Mouse (Mus musculus) intestine, postnatal 0 days (tissue): ENCODE data around the gene Tubgcp6. TPM values are rescaled to one million over a fixed set of nuclear protein-coding genes. Genes with fewer than 3 reads are reported as not detected.

ENCODE experiments used
- ATAC-seq: fragments of 200-750 bp; cut with Nextera tagmentation; 2 replicates; pipeline ENCODE4 v1.8.0; 2017; ENCODE audit warnings: mild to moderate bottlenecking, moderate TSS enrichment, moderate library complexity
- H3K27ac ChIP-seq: fragments of 300-500 bp; sonication (generic); 2 replicates; pipeline ENCODE4 v1.5.1; 2014; ENCODE audit warnings: mild to moderate bottlenecking, low read depth, low read length, moderate library complexity
- H3K27me3 ChIP-seq: fragments of 300-500 bp; sonication (generic); replicated peaks from 2 replicates; pipeline ENCODE4 v1.6.1; 2014; ENCODE audit warnings: low read length, mixed read lengths; ENCODE audit not compliant: control insufficient read depth, insufficient read depth
- H3K36me3 ChIP-seq: fragments of 300-500 bp; sonication (generic); 2 replicates; pipeline ENCODE4 v1.6.1; 2014; ENCODE audit warnings: mild to moderate bottlenecking, moderate library complexity; ENCODE audit not compliant: control insufficient read depth, insufficient read depth
- H3K4me1 ChIP-seq: fragments of 300-500 bp; sonication (generic); replicated peaks from 2 replicates; pipeline ENCODE4 v1.6.1; 2014; ENCODE audit warnings: antibody characterized with exemption, low read length, mixed read lengths; ENCODE audit not compliant: control insufficient read depth, insufficient read depth
- H3K4me2 ChIP-seq: fragments of 300-500 bp; sonication (generic); replicated peaks from 2 replicates; pipeline ENCODE4 v1.6.1; 2014; ENCODE audit warnings: low read depth, mild to moderate bottlenecking, moderate library complexity
- H3K4me3 ChIP-seq: fragments of 300-500 bp; sonication (generic); 2 replicates; pipeline ENCODE4 v1.5.1; 2014; ENCODE audit warnings: low read depth, low read length
- H3K9ac ChIP-seq: fragments of 300-500 bp; sonication (generic); 2 replicates; pipeline ENCODE4 v1.6.1; 2014; ENCODE audit warnings: mild to moderate bottlenecking, low read depth, low read length
- H3K9me3 ChIP-seq: fragments of 300-500 bp; sonication (generic); 2 replicates; pipeline ENCODE4 v1.6.1; 2016; ENCODE audit warnings: mixed run types; ENCODE audit not compliant: control insufficient read depth
- CTCF ChIP-seq: sonication (generic); IDR thresholded peaks from 2 replicates; pipeline ENCODE4 v1.5.1; 2016; ENCODE audit warnings: low read depth, mild to moderate bottlenecking, control low read depth, antibody characterized with exemption, moderate library complexity
- WGBS: fragments of 180-500 bp; shearing (Covaris S2); extraction: QIAGEN DNeasy Blood & Tissue Kit; methylation state at CpG from one replicate; pipeline ENCODE4 v1.1.7; 2014; 5-methylcytosine and 5-hydroxymethylcytosine counted together
- polyA plus RNA-seq: library from polyadenylated mRNA; unstranded; fragments of >200 nt; fragmentation: Nextera tagmentation; extraction: Ambion mirVana; gene quantifications from 2 replicates; pipeline ENCODE4 v1.2.1, GENCODE M21; 2015

The Tubgcp6 gene
- polyA plus RNA-seq = 3.6 and 4.2 TPM in 2 replicates

DNA sequence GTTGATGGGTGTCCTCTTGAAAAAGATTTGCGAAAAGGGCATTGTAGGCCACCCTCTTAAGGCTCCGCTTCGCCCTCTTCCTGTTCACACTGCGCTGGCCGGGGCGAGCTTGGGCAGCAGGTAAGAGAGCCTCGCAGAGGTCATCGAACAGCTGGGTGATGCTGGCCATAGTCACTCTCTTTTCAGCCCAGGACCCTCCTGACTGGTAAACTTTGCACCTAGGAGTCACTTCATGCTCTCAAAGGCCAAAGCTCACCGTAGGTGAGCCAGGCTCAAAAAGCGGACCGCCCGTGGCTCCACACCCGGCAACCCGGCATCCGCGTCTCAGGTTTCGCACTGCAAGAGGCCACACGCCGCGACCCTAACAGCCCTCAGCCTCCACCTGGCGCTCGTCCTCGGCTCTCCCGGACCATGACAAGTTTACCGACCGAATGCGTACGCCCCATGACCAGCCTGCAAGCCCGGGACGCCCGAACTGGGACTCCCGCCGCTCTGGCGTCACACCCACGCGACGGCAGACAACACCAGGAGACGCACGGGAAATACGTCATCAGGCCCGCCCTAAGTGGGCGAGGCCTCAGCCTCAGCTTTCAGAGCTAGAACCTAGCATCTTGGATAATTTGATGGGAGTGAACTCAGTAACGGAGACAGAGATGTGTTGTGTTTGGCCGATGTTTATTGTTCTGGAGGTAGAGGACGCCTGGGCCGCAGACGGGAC is at the start of gene Tubgcp6:
Gene Tubgcp6, minus strand, starts transcription at position 464 of the 718 bp plus-strand sequence.
- H3K4me2 ChIP-seq = peak within 1 kb of the TSS; percentile 84
- peak within 1 kb of the TSS; percentile 68 for H3K4me3 ChIP-seq
- TF ChIP-seq CTCF = 0 out of 2 replicates have a peak, but pooled peaks have one; percentile 17
- peak; percentile 89 for ATAC-seq
- peak within 1 kb of the TSS; percentile 31 for H3K27ac ChIP-seq
- H3K27me3 ChIP-seq = no peaks in the 10 kb centered on the region
- H3K4me1 ChIP-seq = peaks cover 5% of the 10 kb centered on the region; the same call in 1 of the 2 replicates
- H3K36me3 ChIP-seq = peaks cover 12% of the 10 kb centered on the region; the same call in 1 of the 2 replicates
- no peaks in the 10 kb centered on the region for H3K9me3 ChIP-seq
- under 1% methylated on average over 47 of the region's 47 CpGs for WGBS
- H3K9ac ChIP-seq = peak within 1 kb of the TSS; percentile 64

DNA sequence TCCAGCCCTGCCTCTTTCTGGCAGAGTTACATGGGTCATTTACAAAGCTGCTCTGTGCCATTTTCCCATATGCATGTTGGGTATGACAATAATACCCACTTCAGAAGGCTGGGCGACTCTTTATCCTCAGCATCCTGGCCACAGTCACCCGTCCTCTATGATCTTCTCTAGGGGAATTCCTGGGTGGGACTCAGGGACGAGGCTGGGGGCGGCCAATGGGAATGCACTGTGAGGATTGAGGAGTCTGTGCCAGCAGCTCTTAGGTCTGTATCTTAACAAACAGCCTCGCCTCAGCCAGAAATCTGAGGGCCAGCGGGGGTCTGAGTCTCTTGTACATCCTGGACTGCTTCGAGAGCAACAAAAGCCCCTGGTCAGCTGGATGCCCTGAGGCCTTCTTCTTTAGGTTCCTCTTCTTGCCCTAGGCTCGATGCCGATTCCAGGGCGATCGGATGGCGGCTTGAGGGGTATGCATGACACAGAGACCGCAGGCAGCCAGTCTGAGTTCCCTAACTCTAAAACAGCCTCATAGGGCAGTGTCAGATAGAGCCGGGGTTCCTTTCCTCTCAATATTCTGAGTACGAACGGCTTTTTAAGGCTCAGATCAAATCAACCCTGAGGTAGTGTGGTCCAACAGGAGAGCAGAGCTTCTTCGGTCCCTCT is 49.5 kb upstream of the Tubgcp6 start:
- no peaks in the 10 kb centered on the region for H3K9me3 ChIP-seq
- peaks cover 34% of the 10 kb centered on the region for H3K4me1 ChIP-seq
- no peak for TF ChIP-seq CTCF
- peak overlapping the region; percentile 72 for H3K27ac ChIP-seq
- peak overlapping the region; percentile 94 for H3K4me2 ChIP-seq
- 51% methylated on average over 17 of the region's 17 CpGs for WGBS
- H3K27me3 ChIP-seq = no peaks in the 10 kb centered on the region
- H3K9ac ChIP-seq = peak overlapping the region; percentile 76; the same call in 1 of the 2 replicates
- ATAC-seq = no peak
- H3K36me3 ChIP-seq = peaks cover 21% of the 10 kb centered on the region
- peak overlapping the region; percentile 63 for H3K4me3 ChIP-seq

- H3K9me3 ChIP-seq = no peaks in the 10 kb centered on the region
- peaks cover 29% of the 10 kb centered on the region for H3K36me3 ChIP-seq
- no peak for TF ChIP-seq CTCF
- no peaks in the 10 kb centered on the region for H3K27me3 ChIP-seq
- H3K4me3 ChIP-seq = no peak overlapping the region
- H3K27ac ChIP-seq = no peak overlapping the region
- peaks cover 26% of the 10 kb centered on the region; the same call in 1 of the 2 replicates for H3K4me1 ChIP-seq
- H3K4me2 ChIP-seq = no peak overlapping the region
- 90% methylated on average over 5 of the region's 5 CpGs for WGBS
- no peak overlapping the region for H3K9ac ChIP-seq
- no peak for ATAC-seq
Measured at GRCm38 (mm10) chr15:89171526-89172051, 48.7 kb upstream of the Tubgcp6 start.

- Histone ChIP-seq H3K9ac (no peak overlapping the region), H3K36me3 (peaks cover 44% of the 10 kb centered on the region), H3K4me2 (no peak overlapping the region), H3K4me3 (no peak overlapping the region), H3K4me1 (peaks cover 15% of the 10 kb centered on the region; the same call in 1 of the 2 replicates), H3K27ac (peak overlapping the region; percentile 68), H3K9me3 (no peaks in the 10 kb centered on the region), H3K27me3 (no peaks in the 10 kb centered on the region)
- ATAC-seq = peak; percentile 26; the same call in 1 of the 2 replicates
- WGBS = 23% methylated on average over 3 of the region's 3 CpGs
- no peak for TF ChIP-seq CTCF
Measured at GRCm38 (mm10) chr15:89170102-89170501, 47.2 kb upstream of the Tubgcp6 start.

- peaks cover 15% of the 10 kb centered on the region; the same call in 1 of the 2 replicates for H3K4me1 ChIP-seq
- H3K9ac ChIP-seq = peak overlapping the region; percentile 23; the same call in 1 of the 2 replicates
- H3K27me3 ChIP-seq = no peaks in the 10 kb centered on the region
- no peak overlapping the region for H3K4me3 ChIP-seq
- peaks cover 51% of the 10 kb centered on the region for H3K36me3 ChIP-seq
- H3K27ac ChIP-seq = peak overlapping the region; percentile 68
- ATAC-seq = 0 out of 2 replicates have a peak, but pooled peaks have one; percentile 7
- no peaks in the 10 kb centered on the region for H3K9me3 ChIP-seq
- no peak for TF ChIP-seq CTCF
- H3K4me2 ChIP-seq = peak overlapping the region; percentile 33; the same call in 1 of the 2 replicates
- WGBS = 20% methylated on average over 10 of the region's 10 CpGs
Measured at GRCm38 (mm10) chr15:89169431-89169830, 46.5 kb upstream of the Tubgcp6 start.

GRCm38 (mm10) chr15:89168922-89169321 is 46.0 kb upstream of the Tubgcp6 start:
- Histone ChIP-seq H3K9me3 (no peaks in the 10 kb centered on the region), H3K27ac (no peak overlapping the region), H3K4me2 (peak overlapping the region; percentile 33), H3K36me3 (peaks cover 56% of the 10 kb centered on the region), H3K4me1 (peaks cover 11% of the 10 kb centered on the region; the same call in 1 of the 2 replicates), H3K4me3 (no peak overlapping the region), H3K27me3 (no peaks in the 10 kb centered on the region), H3K9ac (peak overlapping the region; percentile 23; the same call in 1 of the 2 replicates)
- no peak for ATAC-seq
- TF ChIP-seq CTCF = no peak
- 53% methylated on average over 10 of the region's 10 CpGs for WGBS
